Mouse (Mus musculus): ENCODE measurements around the gene Prkn. TPM values are rescaled to one million over a fixed set of nuclear protein-coding genes. Genes with fewer than 3 reads are reported as not detected.

Prkn gene
- polyA plus RNA-seq, 1 experiment from 2014 or later: 0.14 TPM

- ATAC-seq (replicated peaks; ENCODE audit: low FRiP score) (no peak), DNase-seq (ENCODE audit: low spot score) (no peak)
- Histone ChIP-seq H3K4me2 (no peak overlapping the region), H3K4me3 (ENCODE audit: low read depth, low read length) (no peak overlapping the region), H3K27ac (ENCODE audit: low read depth, low read length) (no peak overlapping the region), H3K27me3 (replicated peaks; ENCODE audit: control insufficient read depth, insufficient read depth, low read length) (peaks cover 30% of the 10 kb centered on the region), H3K9ac (ENCODE audit: low read depth, low read length) (no peak overlapping the region), H3K4me1 (replicated peaks; ENCODE audit: control insufficient read depth, insufficient read depth, low read length) (no peaks in the 10 kb centered on the region), H3K9me3 (ENCODE audit: control insufficient read depth, low read length) (no peaks in the 10 kb centered on the region), H3K36me3 (ENCODE audit: control insufficient read depth, insufficient read depth, low read length) (no peaks in the 10 kb centered on the region)
- 59% methylated on average over 8 of the region's 8 CpGs for WGBS
Observed at GRCm38 (mm10) chr17:11910668-11911398, 1070.6 kb downstream of the Prkn start.

GRCm38 (mm10) chr17:11912136-11912535 is 1072.0 kb downstream of the Prkn start:
- H3K9me3 ChIP-seq (ENCODE audit: control insufficient read depth, low read length): no peaks in the 10 kb centered on the region
- H3K4me1 ChIP-seq (replicated peaks; ENCODE audit: control insufficient read depth, insufficient read depth, low read length): no peaks in the 10 kb centered on the region
- no peak for ATAC-seq (replicated peaks; ENCODE audit: low FRiP score)
- no peak overlapping the region for H3K9ac ChIP-seq (ENCODE audit: low read depth, low read length)
- peaks cover 30% of the 10 kb centered on the region for H3K27me3 ChIP-seq (replicated peaks; ENCODE audit: control insufficient read depth, insufficient read depth, low read length)
- H3K4me3 ChIP-seq (ENCODE audit: low read depth, low read length): no peak overlapping the region
- no peak overlapping the region for H3K27ac ChIP-seq (ENCODE audit: low read depth, low read length)
- WGBS: 76% methylated on average over 4 of the region's 4 CpGs
- H3K36me3 ChIP-seq (ENCODE audit: control insufficient read depth, insufficient read depth, low read length): no peaks in the 10 kb centered on the region
- H3K4me2 ChIP-seq: no peak overlapping the region
- DNase-seq (ENCODE audit: low spot score): no peak

GRCm38 (mm10) chr17:11912872-11913365 is 1072.7 kb downstream of the Prkn start:
- Histone ChIP-seq H3K36me3 (ENCODE audit: control insufficient read depth, insufficient read depth, low read length) (no peaks in the 10 kb centered on the region), H3K9me3 (ENCODE audit: control insufficient read depth, low read length) (no peaks in the 10 kb centered on the region), H3K9ac (ENCODE audit: low read depth, low read length) (no peak overlapping the region), H3K4me1 (replicated peaks; ENCODE audit: control insufficient read depth, insufficient read depth, low read length) (no peaks in the 10 kb centered on the region), H3K4me2 (peak overlapping the region; percentile 8), H3K4me3 (ENCODE audit: low read depth, low read length) (no peak overlapping the region), H3K27me3 (replicated peaks; ENCODE audit: control insufficient read depth, insufficient read depth, low read length) (peaks cover 30% of the 10 kb centered on the region), H3K27ac (ENCODE audit: low read depth, low read length) (no peak overlapping the region)
- DNase-seq (ENCODE audit: low spot score): peak; percentile 36
- ATAC-seq (replicated peaks; ENCODE audit: low FRiP score): no peak
- WGBS: 4% methylated on average over 19 of the region's 19 CpGs

- no peak overlapping the region for H3K4me2 ChIP-seq
Observed at GRCm38 (mm10) chr17:11913620-11914019, 1073.4 kb downstream of the Prkn start.

GRCm38 (mm10) chr17:11914451-11914850 is 1074.3 kb downstream of the Prkn start:
- peaks cover 30% of the 10 kb centered on the region for H3K27me3 ChIP-seq (replicated peaks; ENCODE audit: control insufficient read depth, insufficient read depth, low read length)
- no peak overlapping the region for H3K27ac ChIP-seq (ENCODE audit: low read depth, low read length)
- H3K4me1 ChIP-seq (replicated peaks; ENCODE audit: control insufficient read depth, insufficient read depth, low read length): no peaks in the 10 kb centered on the region
- H3K4me3 ChIP-seq (ENCODE audit: low read depth, low read length): no peak overlapping the region
- H3K9ac ChIP-seq (ENCODE audit: low read depth, low read length): no peak overlapping the region
- H3K9me3 ChIP-seq (ENCODE audit: control insufficient read depth, low read length): no peaks in the 10 kb centered on the region
- DNase-seq (ENCODE audit: low spot score) (no peak), ATAC-seq (replicated peaks; ENCODE audit: low FRiP score) (no peak)
- H3K4me2 ChIP-seq: no peak overlapping the region
- H3K36me3 ChIP-seq (ENCODE audit: control insufficient read depth, insufficient read depth, low read length): no peaks in the 10 kb centered on the region
- 64% methylated on average over 5 of the region's 5 CpGs for WGBS

More at GRCm38 (mm10) chr17:11913620-11914019, 1073.4 kb downstream of the Prkn start:
- Histone ChIP-seq H3K9me3 (ENCODE audit: control insufficient read depth, low read length) (no peaks in the 10 kb centered on the region), H3K4me1 (replicated peaks; ENCODE audit: control insufficient read depth, insufficient read depth, low read length) (no peaks in the 10 kb centered on the region), H3K36me3 (ENCODE audit: control insufficient read depth, insufficient read depth, low read length) (no peaks in the 10 kb centered on the region), H3K27me3 (replicated peaks; ENCODE audit: control insufficient read depth, insufficient read depth, low read length) (peaks cover 30% of the 10 kb centered on the region), H3K4me3 (ENCODE audit: low read depth, low read length) (no peak overlapping the region), H3K27ac (ENCODE audit: low read depth, low read length) (no peak overlapping the region), H3K9ac (ENCODE audit: low read depth, low read length) (no peak overlapping the region)
- ATAC-seq (replicated peaks; ENCODE audit: low FRiP score) (no peak), DNase-seq (ENCODE audit: low spot score) (no peak)
- WGBS: 17% methylated on average over 8 of the region's 8 CpGs

- Histone ChIP-seq H3K9ac (ENCODE audit: low read depth, low read length) (no peak overlapping the region), H3K36me3 (ENCODE audit: control insufficient read depth, insufficient read depth, low read length) (no peaks in the 10 kb centered on the region), H3K4me1 (replicated peaks; ENCODE audit: control insufficient read depth, insufficient read depth, low read length) (no peaks in the 10 kb centered on the region), H3K27me3 (replicated peaks; ENCODE audit: control insufficient read depth, insufficient read depth, low read length) (peaks cover 12% of the 10 kb centered on the region), H3K4me2 (no peak overlapping the region), H3K4me3 (ENCODE audit: low read depth, low read length) (no peak overlapping the region), H3K27ac (ENCODE audit: low read depth, low read length) (no peak overlapping the region), H3K9me3 (ENCODE audit: control insufficient read depth, low read length) (no peaks in the 10 kb centered on the region)
- DNase-seq (ENCODE audit: low spot score) (no peak), ATAC-seq (replicated peaks; ENCODE audit: low FRiP score) (no peak)
- 57% methylated on average over 12 of the region's 12 CpGs for WGBS
Observed at GRCm38 (mm10) chr17:11918123-11918801, 1078.1 kb downstream of the Prkn start.

GRCm38 (mm10) chr17:11919581-11919980 is 1079.4 kb downstream of the Prkn start:
- H3K4me3 ChIP-seq (ENCODE audit: low read depth, low read length): no peak overlapping the region
- no peak for ATAC-seq (replicated peaks; ENCODE audit: low FRiP score)
- 84% methylated on average over 6 of the region's 6 CpGs for WGBS
- H3K27me3 ChIP-seq (replicated peaks; ENCODE audit: control insufficient read depth, insufficient read depth, low read length): peaks cover 1% of the 10 kb centered on the region; the same call in 1 of the 2 replicates
- no peak overlapping the region for H3K27ac ChIP-seq (ENCODE audit: low read depth, low read length)
- DNase-seq (ENCODE audit: low spot score): no peak
- H3K9ac ChIP-seq (ENCODE audit: low read depth, low read length): no peak overlapping the region
- no peaks in the 10 kb centered on the region for H3K36me3 ChIP-seq (ENCODE audit: control insufficient read depth, insufficient read depth, low read length)
- H3K4me2 ChIP-seq: no peak overlapping the region
- H3K9me3 ChIP-seq (ENCODE audit: control insufficient read depth, low read length): no peaks in the 10 kb centered on the region
- H3K4me1 ChIP-seq (replicated peaks; ENCODE audit: control insufficient read depth, insufficient read depth, low read length): no peaks in the 10 kb centered on the region

- Histone ChIP-seq H3K4me2 (no peak overlapping the region), H3K4me1 (replicated peaks; ENCODE audit: control insufficient read depth, insufficient read depth, low read length) (no peaks in the 10 kb centered on the region), H3K27me3 (replicated peaks; ENCODE audit: control insufficient read depth, insufficient read depth, low read length) (no peaks in the 10 kb centered on the region), H3K9ac (ENCODE audit: low read depth, low read length) (no peak overlapping the region), H3K4me3 (ENCODE audit: low read depth, low read length) (no peak overlapping the region), H3K27ac (ENCODE audit: low read depth, low read length) (no peak overlapping the region), H3K9me3 (ENCODE audit: control insufficient read depth, low read length) (no peaks in the 10 kb centered on the region), H3K36me3 (ENCODE audit: control insufficient read depth, insufficient read depth, low read length) (no peaks in the 10 kb centered on the region)
- 81% methylated on average over 9 of the region's 9 CpGs for WGBS
- ATAC-seq (replicated peaks; ENCODE audit: low FRiP score) (no peak), DNase-seq (ENCODE audit: low spot score) (no peak)
Observed at GRCm38 (mm10) chr17:11921026-11921425, 1080.8 kb downstream of the Prkn start.
